Mouse (Mus musculus): ENCODE measurements around the gene Adam10.

DNA sequence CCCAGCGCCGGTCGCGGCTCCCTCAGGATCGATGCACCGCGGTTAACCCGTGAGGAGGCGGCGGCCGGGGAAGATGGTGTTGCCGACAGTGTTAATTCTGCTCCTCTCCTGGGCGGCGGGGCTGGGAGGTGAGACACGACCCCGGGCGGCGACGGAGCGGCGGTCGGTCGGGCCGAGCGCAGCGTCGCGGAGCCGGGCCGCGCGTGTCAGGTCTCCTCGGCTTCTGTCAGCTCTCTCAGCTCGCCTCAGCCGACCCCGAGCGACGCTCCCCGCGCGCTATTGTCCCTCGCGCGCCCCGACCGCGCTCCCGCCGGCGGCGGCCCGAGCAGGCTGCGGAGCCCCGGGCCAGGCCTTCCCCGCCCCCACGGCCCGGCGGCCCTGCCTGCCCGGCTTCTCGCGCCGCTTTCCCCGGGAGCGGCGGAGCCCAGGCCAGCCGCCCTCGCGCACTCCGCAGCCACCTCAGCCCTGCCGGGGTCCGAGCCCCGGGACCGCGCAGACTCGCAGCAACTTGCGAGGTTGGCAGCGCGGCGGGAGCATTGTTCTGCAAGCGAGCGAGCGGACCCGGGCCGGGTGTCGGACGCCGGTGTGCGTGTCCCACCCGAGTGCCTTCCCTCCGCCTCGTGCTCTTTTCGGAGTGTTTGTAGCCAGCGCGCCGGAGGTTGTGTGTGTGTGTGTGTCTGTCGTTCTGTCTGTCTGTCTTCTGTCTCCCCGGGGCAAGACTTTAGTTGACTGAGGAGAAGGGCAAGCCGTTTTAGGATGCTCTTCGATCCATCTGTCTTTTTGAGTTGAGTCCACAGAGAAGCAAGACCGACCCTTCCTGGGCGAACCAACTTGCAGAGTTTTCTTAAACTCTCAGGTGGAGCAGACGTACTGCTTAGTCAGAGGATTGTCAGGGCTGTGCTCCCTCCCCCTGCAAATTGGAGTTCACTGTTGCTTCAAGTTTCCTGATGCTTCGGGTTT lies 615 bp downstream of the Adam10 start:
- no peak for TF ChIP-seq CTCF (IDR thresholded peaks at IDR 0.05; ENCODE audit: extremely low read depth, insufficient read depth, insufficient read length, insufficient replicate concordance)
- no peak for TF ChIP-seq POLR2A (IDR thresholded peaks at IDR 0.05; ENCODE audit: low read depth, low read length)
